8 mouse cellular contexts compared by ENCODE assay signal in genomic region chr9:60275410-60276159, GRCm38 (mm10).
DNase-seq lines count a peak whose midpoint lies in the region; ATAC-seq and TF ChIP-seq lines count a peak whose summit lies in the region.
"Had no signal": no experiment of that assay in that cellular context is flagged by ENCODE, and none has a peak within 500 bp of the region (broad histone marks: within the 10 kb centered on the region; RNA-seq: fewer than 3 reads in every experiment).

No protein-coding gene starts in this region.

- no peak overlapping the region for H3K9ac ChIP-seq in liver, embryonic 11.5 days (ENCODE audit: low read depth, low read length)
- no peak overlapping the region for H3K9ac ChIP-seq in forebrain, embryonic 11.5 days (ENCODE audit: low read length)
- no peak overlapping the region for H3K9ac ChIP-seq in liver, embryonic 14.5 days (replicated peaks)
- H3K9ac ChIP-seq: embryonic facial prominence, embryonic 12.5 days had no signal

- peaks cover 16% of the 10 kb centered on the region for H3K4me1 ChIP-seq in liver, embryonic 11.5 days (replicated peaks; ENCODE audit: control insufficient read depth, insufficient read depth, low read length)
- no peaks in the 10 kb centered on the region for H3K4me1 ChIP-seq in bone marrow macrophage, adult 2 months (ENCODE audit: control insufficient read depth, insufficient read depth, low read length)
- peaks cover 2% of the 10 kb centered on the region; the same call in 1 of the 2 replicates for H3K4me1 ChIP-seq in forebrain, embryonic 11.5 days (replicated peaks; ENCODE audit: control insufficient read depth, insufficient read depth, low read length)
- H3K4me1 ChIP-seq in liver, embryonic 14.5 days (replicated peaks; ENCODE audit: control insufficient read depth in 2 of 2, insufficient read depth in 2 of 2, low read length in 1 of 2) = peaks cover 8 to 51% of the 10 kb centered on the region in 2 experiments

- no peaks in the 10 kb centered on the region for H3K9me3 ChIP-seq in liver, embryonic 11.5 days (ENCODE audit: control insufficient read depth, low read length)
- H3K9me3 ChIP-seq in forebrain, embryonic 11.5 days (ENCODE audit: control insufficient read depth, low read length) = no peaks in the 10 kb centered on the region
- H3K9me3 ChIP-seq in liver, embryonic 14.5 days (ENCODE audit: control insufficient read depth, low read length) = no peaks in the 10 kb centered on the region
- H3K9me3 ChIP-seq: embryonic facial prominence, embryonic 12.5 days had no signal

- DNase-seq in liver = peak; percentile 38
- DNase-seq in liver, embryonic 11.5 days (ENCODE audit: low spot score) = no peak
- DNase-seq in forebrain, embryonic 11.5 days (ENCODE audit: low spot score) = peak; percentile 78
- DNase-seq in liver, embryonic 14.5 days (ENCODE audit: low read depth in 3 of 3, low spot score in 3 of 3) = no peak
- DNase-seq in frontal cortex, postnatal 14 days (ENCODE audit: low spot score in 2 of 2) = no peak

- no peak overlapping the region for H3K27ac ChIP-seq in liver, embryonic 11.5 days (ENCODE audit: low read depth, low read length)
- no peak overlapping the region for H3K27ac ChIP-seq in bone marrow macrophage, adult 2 months (ENCODE audit: insufficient read depth, low read depth, low read length)
- H3K27ac ChIP-seq in forebrain, embryonic 11.5 days (ENCODE audit: low read depth, low read length) = no peak overlapping the region
- no peak overlapping the region for H3K27ac ChIP-seq in liver, embryonic 14.5 days
- H3K27ac ChIP-seq: embryonic facial prominence, embryonic 12.5 days had no signal

- no peak for TF ChIP-seq POLR2A in bone marrow macrophage, adult 2 months (IDR thresholded peaks at IDR 0.05; ENCODE audit: borderline replicate concordance, low read depth, low read length)

- no peak for ATAC-seq in liver, embryonic 11.5 days (replicated peaks; ENCODE audit: low FRiP score)
- ATAC-seq in forebrain, embryonic 11.5 days (replicated peaks; ENCODE audit: low FRiP score) = peak; percentile 76
- no peak for ATAC-seq in liver, embryonic 14.5 days (ENCODE audit: insufficient read depth)
- ATAC-seq in monocyte, adult 5-6 weeks (replicated peaks; ENCODE audit: insufficient number of reproducible peaks, low FRiP score, low TSS enrichment, poor library complexity, severe bottlenecking) = no peak

- H3K36me3 ChIP-seq in liver, embryonic 11.5 days (ENCODE audit: control insufficient read depth, insufficient read depth, low read length) = no peaks in the 10 kb centered on the region
- no peaks in the 10 kb centered on the region for H3K36me3 ChIP-seq in forebrain, embryonic 11.5 days (ENCODE audit: control insufficient read depth, insufficient read depth, low read length)
- H3K36me3 ChIP-seq in liver, embryonic 14.5 days (replicated peaks; ENCODE audit: control insufficient read depth, insufficient read depth, low read depth) = no peaks in the 10 kb centered on the region
- H3K36me3 ChIP-seq: embryonic facial prominence, embryonic 12.5 days had no signal

- H3K4me2 ChIP-seq in liver, embryonic 11.5 days = no peak overlapping the region
- peak overlapping the region; percentile 2; the same call in 1 of the 2 replicates for H3K4me2 ChIP-seq in forebrain, embryonic 11.5 days (ENCODE audit: low read depth, low read length, severe bottlenecking)
- no peak overlapping the region for H3K4me2 ChIP-seq in liver, embryonic 14.5 days (ENCODE audit: low read depth)
- H3K4me2 ChIP-seq: embryonic facial prominence, embryonic 12.5 days had no signal

- no peak overlapping the region for H3K4me3 ChIP-seq in liver, embryonic 11.5 days (ENCODE audit: low read depth, low read length)
- H3K4me3 ChIP-seq in bone marrow macrophage, adult 2 months (ENCODE audit: insufficient read depth, low read length) = no peak overlapping the region
- no peak overlapping the region for H3K4me3 ChIP-seq in forebrain, embryonic 11.5 days (ENCODE audit: low read depth, low read length)
- no peak overlapping the region for H3K4me3 ChIP-seq in liver, embryonic 14.5 days (ENCODE audit: insufficient read depth in 1 of 2, low read depth in 2 of 2, low read length in 2 of 2)
- H3K4me3 ChIP-seq: embryonic facial prominence, embryonic 12.5 days had no signal

- no peak for TF ChIP-seq EP300 in liver, embryonic 14.5 days (IDR thresholded peaks at IDR 0.05; ENCODE audit: low read depth)

- TF ChIP-seq CTCF in bone marrow macrophage, adult 2 months (IDR thresholded peaks at IDR 0.05; ENCODE audit: low read depth, low read length) = 0 out of 2 replicates have a peak, but pooled peaks have one; percentile 25
- peak; percentile 68 for TF ChIP-seq CTCF in liver, embryonic 14.5 days (IDR thresholded peaks at IDR 0.05; ENCODE audit: low read depth)

- WGBS in liver, embryonic 11.5 days = 41% methylated on average over 12 of the region's 12 CpGs
- 8% methylated on average over 12 of the region's 12 CpGs for WGBS in forebrain, embryonic 11.5 days
- WGBS in liver, embryonic 14.5 days (ENCODE audit: insufficient replicate concordance) = 27% methylated on average over 12 of the region's 12 CpGs

- no peaks in the 10 kb centered on the region for H3K27me3 ChIP-seq in liver, embryonic 11.5 days (replicated peaks; ENCODE audit: control insufficient read depth, insufficient read depth, low read length)
- H3K27me3 ChIP-seq in forebrain, embryonic 11.5 days (ENCODE audit: control insufficient read depth, insufficient read depth, low read length) = peaks cover 22% of the 10 kb centered on the region
- H3K27me3 ChIP-seq in liver, embryonic 14.5 days (ENCODE audit: control insufficient read depth, insufficient read depth, low read length) = no peaks in the 10 kb centered on the region
- H3K27me3 ChIP-seq: embryonic facial prominence, embryonic 12.5 days had no signal

Comparison
In these comparisons a context has a peak if more than half of its experiments do, and no peak if none do; other contexts are left out.
1. DNase-seq: peak in liver (single experiment) and forebrain, embryonic 11.5 days (single experiment); none in liver, embryonic 11.5 days (single experiment), liver, embryonic 14.5 days (0 of 3) and frontal cortex, postnatal 14 days (0 of 2).